Mouse (Mus musculus) heart, adult 2 months (tissue): ENCODE measurements around the gene Hsd3b5.
"Not testable (repeated sequence)": the region's sequence is repeated elsewhere in the genome, so short reads cannot be mapped to it uniquely, and the experiment has no call there.

Experiments used
- CTCF ChIP-seq: fragments of 200-600 bp; IDR thresholded peaks from 2 replicates; pipeline ENCODE4 v1.8.1; 2022; ENCODE audit warnings: antibody characterized with exemption, mild to moderate bottlenecking, moderate library complexity
- EP300 ChIP-seq: fragments of 200-500 bp; IDR thresholded peaks from 2 replicates; pipeline ENCODE4 v1.6.1; 2011; ENCODE audit warnings: low read depth, low read length, control low read depth; ENCODE audit not compliant: insufficient read depth
- POLR2A ChIP-seq: fragments of 200-500 bp; IDR thresholded peaks from 2 replicates; pipeline ENCODE4 v1.6.1; 2011; ENCODE audit warnings: mild to moderate bottlenecking, low read depth, low read length, control low read depth; ENCODE audit not compliant: insufficient read depth

DNA sequence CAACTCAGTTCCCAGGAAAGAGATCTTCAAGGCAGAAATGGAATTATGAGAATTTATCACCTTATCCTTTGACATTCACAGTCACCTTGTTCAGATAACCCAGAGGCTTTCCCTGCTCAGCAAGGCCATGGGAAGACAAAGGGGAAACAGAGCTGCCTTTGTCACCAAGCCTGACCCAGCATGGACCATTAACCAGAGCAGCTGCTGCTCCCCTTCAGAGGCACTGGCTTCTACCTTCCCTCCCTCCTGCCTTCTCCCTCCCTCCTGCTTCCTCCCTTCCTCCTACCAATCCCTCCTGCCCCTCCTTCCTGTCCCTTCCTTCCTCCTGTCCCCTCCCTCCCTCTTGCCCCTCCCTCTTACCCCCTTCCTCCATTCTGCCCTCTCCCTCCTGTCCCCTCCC lies 16.5 kb downstream of the Hsd3b5 start:
- TF ChIP-seq CTCF, POLR2A, EP300: not testable (repeated sequence)
